Mouse (Mus musculus): Measurements from ENCODE around the gene Mns1. TPM values are rescaled to one million over a fixed set of nuclear protein-coding genes. Genes with fewer than 3 reads are reported as not detected.

Gene Mns1
- polyA plus RNA-seq, 1 experiment from 2014 or later, result 41.9 TPM

- H3K9ac ChIP-seq (replicated peaks), result no peak overlapping the region
- no peaks in the 10 kb centered on the region for H3K27me3 ChIP-seq (ENCODE audit: insufficient read depth, low read length)
- ATAC-seq, result no peak
- no peak overlapping the region for H3K4me3 ChIP-seq (ENCODE audit: low read depth, low read length)
- 68% methylated on average over 11 of the region's 11 CpGs for WGBS (ENCODE audit: insufficient replicate concordance)
- TF ChIP-seq EP300 (IDR thresholded peaks at IDR 0.05; ENCODE audit: low read depth) (no peak), CTCF (IDR thresholded peaks at IDR 0.05; ENCODE audit: low read depth) (no peak)
- no peaks in the 10 kb centered on the region for H3K36me3 ChIP-seq (replicated peaks; ENCODE audit: insufficient read depth, low read length)
- no peak for DNase-seq
- H3K4me2 ChIP-seq (ENCODE audit: low read depth, low read length), result no peak overlapping the region
- peaks cover 4% of the 10 kb centered on the region for H3K4me1 ChIP-seq (ENCODE audit: insufficient read depth)
- 0 out of 2 replicates have a peak, but pooled peaks cover 3% of the 10 kb centered on the region for H3K9me3 ChIP-seq (ENCODE audit: low read length)
- no peak overlapping the region for H3K27ac ChIP-seq (ENCODE audit: low read depth)
Measured at GRCm38 (mm10) chr9:72422284-72422683, 15.5 kb upstream of the Mns1 start.

- WGBS (ENCODE audit: insufficient replicate concordance), result 85% methylated on average over 2 of the region's 2 CpGs
- Histone ChIP-seq H3K4me3 (ENCODE audit: low read depth, low read length) (no peak overlapping the region), H3K27me3 (ENCODE audit: insufficient read depth, low read length) (no peaks in the 10 kb centered on the region), H3K9me3 (ENCODE audit: low read length) (0 out of 2 replicates have a peak, but pooled peaks cover 3% of the 10 kb centered on the region), H3K36me3 (replicated peaks; ENCODE audit: insufficient read depth, low read length) (no peaks in the 10 kb centered on the region), H3K27ac (ENCODE audit: low read depth) (no peak overlapping the region), H3K9ac (replicated peaks) (no peak overlapping the region), H3K4me1 (ENCODE audit: insufficient read depth) (peaks cover 4% of the 10 kb centered on the region), H3K4me2 (ENCODE audit: low read depth, low read length) (no peak overlapping the region)
- ATAC-seq (no peak), DNase-seq (no peak)
- peak; percentile 41 for TF ChIP-seq CTCF (IDR thresholded peaks at IDR 0.05; ENCODE audit: low read depth)
- TF ChIP-seq EP300 (IDR thresholded peaks at IDR 0.05; ENCODE audit: low read depth), result no peak
Measured at GRCm38 (mm10) chr9:72422753-72423152, 15.1 kb upstream of the Mns1 start.

GRCm38 (mm10) chr9:72425300-72425850 lies 12.4 kb upstream of the Mns1 start:
- TF ChIP-seq CTCF (IDR thresholded peaks at IDR 0.05; ENCODE audit: low read depth), result no peak
- TF ChIP-seq EP300 (IDR thresholded peaks at IDR 0.05; ENCODE audit: low read depth), result no peak
- H3K27me3 ChIP-seq (ENCODE audit: insufficient read depth, low read length), result no peaks in the 10 kb centered on the region
- no peak overlapping the region for H3K4me2 ChIP-seq (ENCODE audit: low read depth, low read length)
- peaks cover 4% of the 10 kb centered on the region for H3K4me1 ChIP-seq (ENCODE audit: insufficient read depth)
- H3K27ac ChIP-seq (ENCODE audit: low read depth), result no peak overlapping the region
- no peaks in the 10 kb centered on the region for H3K36me3 ChIP-seq (replicated peaks; ENCODE audit: insufficient read depth, low read length)
- DNase-seq (no peak), ATAC-seq (no peak)
- H3K9ac ChIP-seq (replicated peaks), result no peak overlapping the region
- 0 out of 2 replicates have a peak, but pooled peaks cover 3% of the 10 kb centered on the region for H3K9me3 ChIP-seq (ENCODE audit: low read length)
- no peak overlapping the region for H3K4me3 ChIP-seq (ENCODE audit: low read depth, low read length)
- WGBS (ENCODE audit: insufficient replicate concordance), result 76% methylated on average over 11 of the region's 11 CpGs

GRCm38 (mm10) chr9:72427861-72428260 lies 9.9 kb upstream of the Mns1 start:
- WGBS (ENCODE audit: insufficient replicate concordance), result 66% methylated on average over 4 of the region's 4 CpGs
- H3K4me2 ChIP-seq (ENCODE audit: low read depth, low read length), result no peak overlapping the region
- H3K9ac ChIP-seq (replicated peaks), result no peak overlapping the region
- no peak overlapping the region for H3K4me3 ChIP-seq (ENCODE audit: low read depth, low read length)
- no peaks in the 10 kb centered on the region for H3K4me1 ChIP-seq (ENCODE audit: insufficient read depth)
- TF ChIP-seq EP300 (IDR thresholded peaks at IDR 0.05; ENCODE audit: low read depth) (no peak), CTCF (IDR thresholded peaks at IDR 0.05; ENCODE audit: low read depth) (no peak)
- no peaks in the 10 kb centered on the region for H3K36me3 ChIP-seq (replicated peaks; ENCODE audit: insufficient read depth, low read length)
- no peak overlapping the region for H3K27ac ChIP-seq (ENCODE audit: low read depth)
- no peaks in the 10 kb centered on the region for H3K27me3 ChIP-seq (ENCODE audit: insufficient read depth, low read length)
- no peaks in the 10 kb centered on the region for H3K9me3 ChIP-seq (ENCODE audit: low read length)
- no peak for DNase-seq
- ATAC-seq, result no peak

GRCm38 (mm10) chr9:72434876-72435275 lies 2.9 kb upstream of the Mns1 start:
- 79% methylated on average over 9 of the region's 9 CpGs for WGBS (ENCODE audit: insufficient replicate concordance)
- H3K27me3 ChIP-seq (ENCODE audit: insufficient read depth, low read length), result no peaks in the 10 kb centered on the region
- no peak for DNase-seq
- TF ChIP-seq EP300 (IDR thresholded peaks at IDR 0.05; ENCODE audit: low read depth), result no peak
- no peak for TF ChIP-seq CTCF (IDR thresholded peaks at IDR 0.05; ENCODE audit: low read depth)
- H3K9ac ChIP-seq (replicated peaks), result no peak overlapping the region
- no peak for ATAC-seq
- no peak overlapping the region for H3K4me3 ChIP-seq (ENCODE audit: low read depth, low read length)
- no peak overlapping the region for H3K27ac ChIP-seq (ENCODE audit: low read depth)
- H3K4me2 ChIP-seq (ENCODE audit: low read depth, low read length), result peak overlapping the region; percentile 51; the same call in 1 of the 2 replicates
- no peaks in the 10 kb centered on the region for H3K36me3 ChIP-seq (replicated peaks; ENCODE audit: insufficient read depth, low read length)
- H3K4me1 ChIP-seq (ENCODE audit: insufficient read depth), result peaks cover 15% of the 10 kb centered on the region
- no peaks in the 10 kb centered on the region for H3K9me3 ChIP-seq (ENCODE audit: low read length)

- Histone ChIP-seq H3K9me3 (ENCODE audit: low read length) (no peaks in the 10 kb centered on the region), H3K27me3 (ENCODE audit: insufficient read depth, low read length) (no peaks in the 10 kb centered on the region), H3K4me1 (ENCODE audit: insufficient read depth) (peaks cover 23% of the 10 kb centered on the region), H3K36me3 (replicated peaks; ENCODE audit: insufficient read depth, low read length) (peaks cover 7% of the 10 kb centered on the region), H3K27ac (ENCODE audit: low read depth) (peak overlapping the region; percentile 86; the same call in 1 of the 2 replicates), H3K9ac (replicated peaks) (peak overlapping the region; percentile 70), H3K4me2 (ENCODE audit: low read depth, low read length) (peak overlapping the region; percentile 95), H3K4me3 (ENCODE audit: low read depth, low read length) (peak overlapping the region; percentile 77)
- ATAC-seq, result no peak
- TF ChIP-seq CTCF (IDR thresholded peaks at IDR 0.05; ENCODE audit: low read depth), result no peak
- no peak for TF ChIP-seq EP300 (IDR thresholded peaks at IDR 0.05; ENCODE audit: low read depth)
- WGBS (ENCODE audit: insufficient replicate concordance), result 2% methylated on average over 9 of the region's 9 CpGs
- no peak for DNase-seq
Measured at GRCm38 (mm10) chr9:72438749-72439148, 938 bp downstream of the Mns1 start.

Measured in liver, postnatal 0 days (tissue).